Mouse (Mus musculus) erythroid progenitor cell, adult 5-6 weeks (primary cell): ENCODE data around the gene Slc22a22. TPM values are rescaled to one million over a fixed set of nuclear protein-coding genes. Genes with fewer than 3 reads are reported as not detected.

Source experiments
- ATAC-seq: replicated peaks from 2 replicates; pipeline ENCODE4 v1.8.0; 2016; ENCODE audit warnings: moderate number of reproducible peaks, mild to moderate bottlenecking, moderate TSS enrichment, inconsistent platforms; ENCODE audit not compliant: poor library complexity, low FRiP score, severe bottlenecking
- total RNA-seq, 2 experiments: library from RNA; stranded (forward) in 1 of 2; stranded (reverse) in 1 of 2; fragments of 150-400 nt in 1 of 2; fragments of 186-747, 209-891 nt in 1 of 2; gene quantifications; 2 replicates each; pipeline versions ENCODE4 v1.2.3 to v1.2.4; 2015 to 2017; ENCODE audit warnings: low replicate concordance in 2 of 2

Slc22a22 gene
- total RNA-seq (2015; ENCODE audit: low replicate concordance) (not detected in 2 replicates), total RNA-seq (2017; ENCODE audit: low replicate concordance) (not detected in 2 replicates)

GRCm38 (mm10) chr15:57477525-57477924, at the start of gene Slc22a22:
Slc22a22 (minus strand) TSS chr15:57477625.
- no peak for ATAC-seq

- ATAC-seq, result no peak
Measured at GRCm38 (mm10) chr15:57523510-57524298, 46.3 kb upstream of the Slc22a22 start.

- ATAC-seq, result no peak
Measured at GRCm38 (mm10) chr15:57522160-57522559, 44.7 kb upstream of the Slc22a22 start.

GRCm38 (mm10) chr15:57509185-57510172, 32.1 kb upstream of the Slc22a22 start:
- ATAC-seq, result no peak

GRCm38 (mm10) chr15:57508242-57509184, 31.1 kb upstream of the Slc22a22 start:
- no peak for ATAC-seq

GRCm38 (mm10) chr15:57504126-57504705, 26.8 kb upstream of the Slc22a22 start:
- no peak for ATAC-seq

- no peak for ATAC-seq
Measured at GRCm38 (mm10) chr15:57503656-57504055, 26.2 kb upstream of the Slc22a22 start.

- ATAC-seq, result no peak
Measured at GRCm38 (mm10) chr15:57501559-57501958, 24.1 kb upstream of the Slc22a22 start.

GRCm38 (mm10) chr15:57496106-57496505, 18.7 kb upstream of the Slc22a22 start:
- no peak for ATAC-seq

- ATAC-seq, result no peak
Measured at GRCm38 (mm10) chr15:57482509-57482908, 5.1 kb upstream of the Slc22a22 start.

- ATAC-seq, result no peak
Measured at GRCm38 (mm10) chr15:57471648-57472047, 5.8 kb downstream of the Slc22a22 start.

- no peak for ATAC-seq
Measured at GRCm38 (mm10) chr15:57465996-57466395, 11.4 kb downstream of the Slc22a22 start.

- no peak for ATAC-seq
Measured at GRCm38 (mm10) chr15:57465061-57465460, 12.4 kb downstream of the Slc22a22 start.

- no peak for ATAC-seq
Measured at GRCm38 (mm10) chr15:57464066-57464465, 13.4 kb downstream of the Slc22a22 start.

- ATAC-seq, result no peak
Measured at GRCm38 (mm10) chr15:57461284-57461683, 16.1 kb downstream of the Slc22a22 start.

GRCm38 (mm10) chr15:57457374-57457773, 20.1 kb downstream of the Slc22a22 start:
- ATAC-seq, result no peak

- no peak for ATAC-seq
Measured at GRCm38 (mm10) chr15:57434710-57435404, 42.6 kb downstream of the Slc22a22 start.

GRCm38 (mm10) chr15:57408498-57408897, 68.9 kb downstream of the Slc22a22 start:
- ATAC-seq, result no peak
